Mouse (Mus musculus): ENCODE data around the gene Gdpd1.
"Not testable (repeated sequence)": the region's sequence is repeated elsewhere in the genome, so short reads cannot be mapped to it uniquely, and the experiment has no call there.

The Gdpd1 gene

GRCm38 (mm10) chr11:87073866-87074440 is at the start of gene Gdpd1:
TSS of gene Gdpd1 (minus strand) at chr11:87074062.
- DNase-seq = peak; percentile 90 to 92

GRCm38 (mm10) chr11:87121864-87122263 is 48.0 kb upstream of the Gdpd1 start:
- no peak for DNase-seq

- DNase-seq = no peak
Measured at GRCm38 (mm10) chr11:87110172-87110909, 36.5 kb upstream of the Gdpd1 start.

- peak; percentile 41 to 43 for DNase-seq
Measured at GRCm38 (mm10) chr11:87109519-87110171, 35.8 kb upstream of the Gdpd1 start.

GRCm38 (mm10) chr11:87108755-87109518 is 35.1 kb upstream of the Gdpd1 start, which contains the start of gene Ska2:
TSS of gene Ska2 (plus strand) at chr11:87109234.
- DNase-seq = peak; percentile 94 to 98

GRCm38 (mm10) chr11:87108409-87108754 is 34.5 kb upstream of the Gdpd1 start, which contains the start of gene Prr11:
TSS of gene Prr11 (minus strand) at chr11:87108708.
- DNase-seq = no peak

- no peak for DNase-seq
Measured at GRCm38 (mm10) chr11:87087142-87087541, 13.3 kb upstream of the Gdpd1 start.

- peak; percentile 79 to 81 for DNase-seq
Measured at GRCm38 (mm10) chr11:87086290-87086984, 12.6 kb upstream of the Gdpd1 start, which contains the start of gene Smg8. TSS of gene Smg8 (minus strand) at chr11:87086774.

GRCm38 (mm10) chr11:87085461-87085860 is 11.6 kb upstream of the Gdpd1 start:
- no peak for DNase-seq

- DNase-seq = no peak
Measured at GRCm38 (mm10) chr11:87083712-87084111, 9.8 kb upstream of the Gdpd1 start.

GRCm38 (mm10) chr11:87073343-87073865 is 458 bp downstream of the Gdpd1 start:
- peak; percentile 81 to 85 for DNase-seq

- no peak for DNase-seq
Measured at GRCm38 (mm10) chr11:87062087-87062486, 11.8 kb downstream of the Gdpd1 start.

- DNase-seq = no peak
Measured at GRCm38 (mm10) chr11:87060410-87060809, 13.5 kb downstream of the Gdpd1 start.

GRCm38 (mm10) chr11:87056286-87056685 is 17.6 kb downstream of the Gdpd1 start:
- no peak for DNase-seq

- DNase-seq = not testable (repeated sequence)
Measured at GRCm38 (mm10) chr11:87048900-87049299, 25.0 kb downstream of the Gdpd1 start.

- DNase-seq = no peak
Measured at GRCm38 (mm10) chr11:87046968-87047367, 26.9 kb downstream of the Gdpd1 start.

GRCm38 (mm10) chr11:87043052-87043451 is 30.8 kb downstream of the Gdpd1 start:
- DNase-seq = no peak

- no peak for DNase-seq
Measured at GRCm38 (mm10) chr11:87039307-87039963, 34.4 kb downstream of the Gdpd1 start.

GRCm38 (mm10) chr11:87036180-87036579 is 37.7 kb downstream of the Gdpd1 start:
- no peak for DNase-seq

- no peak for DNase-seq
Measured at GRCm38 (mm10) chr11:87028212-87028611, 45.6 kb downstream of the Gdpd1 start.

- DNase-seq = no peak
Measured at GRCm38 (mm10) chr11:87026096-87026875, 47.6 kb downstream of the Gdpd1 start.
